Mouse (Mus musculus): ENCODE measurements around the gene Hat1. TPM values are rescaled to one million over a fixed set of nuclear protein-coding genes. Genes with fewer than 3 reads are reported as not detected.

The Hat1 gene
- polyA plus RNA-seq, 1 experiment from 2014 or later = 41.6 TPM

DNA sequence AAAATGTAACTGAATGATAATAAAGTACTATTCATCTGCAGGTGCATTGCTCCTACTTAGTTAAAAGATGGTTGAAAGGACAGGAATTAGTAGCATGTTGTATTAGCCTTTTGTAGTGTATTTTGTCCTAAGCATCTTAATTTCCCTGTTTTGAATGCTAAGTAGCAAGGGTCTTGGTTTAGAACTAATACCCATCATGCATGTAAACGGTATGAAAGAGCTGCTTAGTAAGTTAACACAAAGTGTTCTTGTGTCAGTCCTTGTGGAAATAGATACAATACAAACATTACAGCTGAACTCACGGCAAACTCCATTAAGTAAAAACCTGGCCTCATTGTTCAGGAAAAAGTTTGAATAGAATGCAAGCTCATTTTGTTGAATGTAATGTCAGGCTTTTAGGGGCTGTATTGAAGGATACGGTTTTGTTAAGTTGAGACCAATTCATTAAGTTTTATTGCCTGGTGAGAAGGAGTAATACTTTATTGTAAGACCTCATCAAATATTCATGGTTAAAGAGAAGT lies 30.1 kb downstream of the Hat1 start:
- Histone ChIP-seq H3K9me3 (ENCODE audit: control insufficient read depth, low read length) (no peaks in the 10 kb centered on the region), H3K27me3 (ENCODE audit: control insufficient read depth, insufficient read depth, low read length) (no peaks in the 10 kb centered on the region), H3K36me3 (ENCODE audit: control insufficient read depth, insufficient read depth, low read length) (no peaks in the 10 kb centered on the region), H3K4me2 (ENCODE audit: low read depth, low read length) (no peak overlapping the region), H3K9ac (replicated peaks; ENCODE audit: low read depth, low read length) (no peak overlapping the region), H3K27ac (ENCODE audit: low read depth, low read length) (no peak overlapping the region), H3K4me3 (ENCODE audit: low read depth, low read length) (no peak overlapping the region), H3K4me1 (ENCODE audit: control insufficient read depth, insufficient read depth, low read length) (no peaks in the 10 kb centered on the region)
- ATAC-seq (ENCODE audit: low read depth) = no peak
- WGBS = 25% methylated on average over 3 of the region's 3 CpGs

DNA sequence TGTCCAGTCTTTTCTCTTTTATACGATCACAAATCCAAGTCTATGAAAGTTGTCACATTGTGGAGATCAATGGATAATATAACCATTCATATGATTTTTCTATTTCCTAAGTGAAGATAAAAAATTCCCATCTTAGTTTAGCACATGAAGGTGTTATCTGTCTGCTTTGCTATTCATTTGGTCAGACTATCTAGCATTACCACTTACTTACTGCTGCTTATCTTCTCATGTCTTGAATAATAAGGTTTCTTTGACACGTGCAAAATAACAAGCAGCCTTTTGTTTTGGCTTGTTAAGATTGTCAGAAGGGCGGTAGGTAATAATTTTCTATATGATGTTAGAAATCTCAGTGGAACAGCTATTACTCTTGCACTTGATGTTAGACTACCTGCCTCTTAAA lies 30.6 kb downstream of the Hat1 start:
- Histone ChIP-seq H3K27me3 (ENCODE audit: control insufficient read depth, insufficient read depth, low read length) (no peaks in the 10 kb centered on the region), H3K4me2 (ENCODE audit: low read depth, low read length) (no peak overlapping the region), H3K4me3 (ENCODE audit: low read depth, low read length) (no peak overlapping the region), H3K9me3 (ENCODE audit: control insufficient read depth, low read length) (no peaks in the 10 kb centered on the region), H3K36me3 (ENCODE audit: control insufficient read depth, insufficient read depth, low read length) (no peaks in the 10 kb centered on the region), H3K27ac (ENCODE audit: low read depth, low read length) (no peak overlapping the region), H3K4me1 (ENCODE audit: control insufficient read depth, insufficient read depth, low read length) (no peaks in the 10 kb centered on the region), H3K9ac (replicated peaks; ENCODE audit: low read depth, low read length) (no peak overlapping the region)
- WGBS = 76% methylated on average over 3 of the region's 3 CpGs
- no peak for ATAC-seq (ENCODE audit: low read depth)

DNA sequence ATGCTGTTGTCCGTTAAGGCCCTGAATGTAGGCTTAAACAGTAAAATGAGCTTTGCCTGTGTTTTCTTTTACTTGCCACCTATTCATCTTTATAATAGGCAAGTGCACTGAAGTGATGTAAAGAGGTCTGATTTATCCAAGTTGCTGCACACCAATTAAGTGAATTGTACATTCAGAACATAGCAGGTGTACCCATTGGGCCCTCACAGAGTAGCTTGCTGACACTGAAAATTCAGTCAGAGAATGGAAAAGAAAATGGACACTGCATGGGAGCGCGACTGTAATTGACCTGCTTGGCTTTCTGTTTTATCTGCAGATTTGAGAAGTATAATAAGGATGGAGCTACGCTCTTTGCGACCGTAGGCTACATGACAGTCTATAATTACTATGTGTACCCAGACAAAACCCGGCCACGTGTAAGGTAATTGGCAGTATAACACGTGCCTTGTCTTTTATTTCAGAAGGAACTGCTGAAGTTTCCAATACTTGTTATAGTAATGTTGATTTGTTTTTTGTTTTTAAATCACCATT lies 32.2 kb downstream of the Hat1 start:
- no peak overlapping the region for H3K4me3 ChIP-seq (ENCODE audit: low read depth, low read length)
- no peak overlapping the region for H3K9ac ChIP-seq (replicated peaks; ENCODE audit: low read depth, low read length)
- H3K4me2 ChIP-seq (ENCODE audit: low read depth, low read length) = no peak overlapping the region
- no peaks in the 10 kb centered on the region for H3K9me3 ChIP-seq (ENCODE audit: control insufficient read depth, low read length)
- H3K4me1 ChIP-seq (ENCODE audit: control insufficient read depth, insufficient read depth, low read length) = no peaks in the 10 kb centered on the region
- ATAC-seq (ENCODE audit: low read depth) = no peak
- no peaks in the 10 kb centered on the region for H3K36me3 ChIP-seq (ENCODE audit: control insufficient read depth, insufficient read depth, low read length)
- WGBS = 56% methylated on average over 9 of the region's 9 CpGs
- no peak overlapping the region for H3K27ac ChIP-seq (ENCODE audit: low read depth, low read length)
- no peaks in the 10 kb centered on the region for H3K27me3 ChIP-seq (ENCODE audit: control insufficient read depth, insufficient read depth, low read length)

DNA sequence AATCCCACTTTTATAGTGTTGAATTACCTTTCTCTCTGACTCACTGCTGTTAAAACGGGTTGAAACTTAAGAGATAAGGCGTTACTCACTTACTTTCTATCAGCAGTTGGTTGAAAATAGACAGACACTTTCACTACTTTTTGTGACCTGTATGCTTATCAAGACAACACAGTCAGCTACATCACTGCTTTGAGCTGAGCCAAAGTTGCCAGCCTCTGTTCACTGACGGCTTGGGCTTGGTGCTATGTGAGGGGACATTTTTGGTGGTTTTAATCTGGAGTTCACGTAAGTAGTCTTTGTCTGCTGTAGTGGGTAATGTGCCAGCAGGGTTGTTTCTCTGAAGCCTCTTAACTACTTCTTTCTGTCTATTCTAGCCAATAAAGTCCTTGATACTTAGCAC lies 35.8 kb downstream of the Hat1 start:
- Histone ChIP-seq H3K4me3 (ENCODE audit: low read depth, low read length) (no peak overlapping the region), H3K4me1 (ENCODE audit: control insufficient read depth, insufficient read depth, low read length) (no peaks in the 10 kb centered on the region), H3K36me3 (ENCODE audit: control insufficient read depth, insufficient read depth, low read length) (no peaks in the 10 kb centered on the region), H3K27ac (ENCODE audit: low read depth, low read length) (no peak overlapping the region), H3K9ac (replicated peaks; ENCODE audit: low read depth, low read length) (no peak overlapping the region), H3K4me2 (ENCODE audit: low read depth, low read length) (no peak overlapping the region), H3K27me3 (ENCODE audit: control insufficient read depth, insufficient read depth, low read length) (no peaks in the 10 kb centered on the region), H3K9me3 (ENCODE audit: control insufficient read depth, low read length) (no peaks in the 10 kb centered on the region)
- ATAC-seq (ENCODE audit: low read depth) = no peak
- 85% methylated on average over 4 of the region's 4 CpGs for WGBS

DNA sequence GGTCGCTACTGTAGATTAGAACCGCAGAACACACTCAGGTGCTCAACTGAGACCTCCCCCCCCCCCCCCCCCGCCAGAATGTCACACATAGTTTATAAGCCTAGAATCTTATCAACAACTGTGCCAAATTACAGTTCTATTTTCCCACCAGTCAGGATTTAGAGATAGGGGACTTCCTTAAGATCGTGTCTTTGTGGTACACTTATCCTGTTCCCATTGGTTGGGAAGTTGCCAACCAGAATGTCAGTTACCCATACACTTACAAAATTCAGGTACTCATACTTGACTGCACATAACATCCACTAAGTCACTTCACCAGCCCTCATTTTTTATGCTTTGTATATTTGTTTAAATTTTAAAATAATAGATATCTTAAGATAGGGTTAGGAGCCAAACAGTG lies 46.7 kb downstream of the Hat1 start:
- H3K27me3 ChIP-seq (ENCODE audit: control insufficient read depth, insufficient read depth, low read length) = no peaks in the 10 kb centered on the region
- no peak for ATAC-seq (ENCODE audit: low read depth)
- no peak overlapping the region for H3K9ac ChIP-seq (replicated peaks; ENCODE audit: low read depth, low read length)
- no peak overlapping the region for H3K4me3 ChIP-seq (ENCODE audit: low read depth, low read length)
- H3K36me3 ChIP-seq (ENCODE audit: control insufficient read depth, insufficient read depth, low read length) = peaks cover 3% of the 10 kb centered on the region; the same call in 1 of the 2 replicates
- H3K4me1 ChIP-seq (ENCODE audit: control insufficient read depth, insufficient read depth, low read length) = no peaks in the 10 kb centered on the region
- H3K4me2 ChIP-seq (ENCODE audit: low read depth, low read length) = no peak overlapping the region
- no peaks in the 10 kb centered on the region for H3K9me3 ChIP-seq (ENCODE audit: control insufficient read depth, low read length)
- WGBS = 83% methylated on average over 4 of the region's 4 CpGs
- H3K27ac ChIP-seq (ENCODE audit: low read depth, low read length) = no peak overlapping the region

DNA sequence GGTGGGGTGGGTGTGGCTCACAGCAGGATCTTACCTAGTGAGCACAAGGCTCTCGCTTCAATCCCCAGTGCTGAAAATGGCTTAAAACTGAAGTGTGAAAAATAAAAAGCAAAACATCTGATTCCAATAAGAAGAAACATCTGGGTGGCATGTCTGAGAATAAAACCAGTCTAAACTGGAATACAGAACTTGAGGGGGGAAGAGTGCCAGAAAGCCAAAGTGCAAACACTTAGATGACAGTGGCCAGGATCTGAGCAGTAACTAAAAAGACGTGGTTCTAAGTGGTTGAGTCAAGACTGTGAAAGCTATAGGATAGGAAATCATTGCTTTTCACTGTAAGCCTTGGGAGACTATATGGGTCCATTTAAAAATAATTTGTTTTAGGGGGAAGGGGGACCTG lies 54.6 kb downstream of the Hat1 start:
- H3K4me2 ChIP-seq (ENCODE audit: low read depth, low read length) = no peak overlapping the region
- no peaks in the 10 kb centered on the region for H3K9me3 ChIP-seq (ENCODE audit: control insufficient read depth, low read length)
- no peak overlapping the region for H3K9ac ChIP-seq (replicated peaks; ENCODE audit: low read depth, low read length)
- H3K36me3 ChIP-seq (ENCODE audit: control insufficient read depth, insufficient read depth, low read length) = no peaks in the 10 kb centered on the region
- no peaks in the 10 kb centered on the region for H3K4me1 ChIP-seq (ENCODE audit: control insufficient read depth, insufficient read depth, low read length)
- no peak overlapping the region for H3K4me3 ChIP-seq (ENCODE audit: low read depth, low read length)
- ATAC-seq (ENCODE audit: low read depth) = no peak
- 44% methylated on average over 2 of the region's 2 CpGs for WGBS
- no peak overlapping the region for H3K27ac ChIP-seq (ENCODE audit: low read depth, low read length)
- no peaks in the 10 kb centered on the region for H3K27me3 ChIP-seq (ENCODE audit: control insufficient read depth, insufficient read depth, low read length)

DNA sequence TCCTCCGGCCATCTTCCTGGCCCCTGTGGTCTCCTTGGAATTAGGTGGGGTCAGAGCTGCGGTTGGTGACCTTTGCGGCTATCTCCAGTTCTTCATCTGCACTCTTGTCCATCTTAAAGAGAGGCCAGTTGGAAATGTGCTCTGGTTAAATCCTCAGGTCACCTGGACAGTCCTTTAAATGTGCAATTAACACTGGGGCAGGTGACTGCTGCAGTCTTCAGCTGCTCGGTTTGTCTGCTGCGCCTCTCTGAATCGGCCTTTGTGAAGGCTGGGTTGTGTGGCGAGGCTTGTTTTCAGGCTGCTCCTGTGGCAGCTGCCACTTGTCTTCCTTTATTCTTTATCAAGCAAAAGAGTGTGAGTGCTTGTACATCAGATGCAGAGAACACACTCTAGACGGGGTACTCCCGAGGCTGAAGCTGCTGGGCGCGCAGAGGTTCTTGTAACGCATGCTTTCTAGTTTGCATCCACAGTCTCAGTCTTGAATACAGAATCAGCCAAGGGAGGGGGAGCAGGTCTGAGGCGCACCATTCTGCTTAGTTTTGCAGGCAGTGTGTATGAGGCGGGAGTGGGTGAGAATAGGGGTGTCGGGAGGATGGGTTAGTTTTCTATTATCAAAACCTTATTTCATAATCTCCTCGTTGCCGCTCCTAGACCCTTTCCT lies 56.9 kb downstream of the Hat1 start:
- Histone ChIP-seq H3K4me3 (ENCODE audit: low read depth, low read length) (no peak overlapping the region), H3K4me1 (ENCODE audit: control insufficient read depth, insufficient read depth, low read length) (no peaks in the 10 kb centered on the region), H3K9me3 (ENCODE audit: control insufficient read depth, low read length) (no peaks in the 10 kb centered on the region), H3K36me3 (ENCODE audit: control insufficient read depth, insufficient read depth, low read length) (no peaks in the 10 kb centered on the region), H3K27me3 (ENCODE audit: control insufficient read depth, insufficient read depth, low read length) (no peaks in the 10 kb centered on the region), H3K27ac (ENCODE audit: low read depth, low read length) (no peak overlapping the region), H3K9ac (replicated peaks; ENCODE audit: low read depth, low read length) (no peak overlapping the region), H3K4me2 (ENCODE audit: low read depth, low read length) (no peak overlapping the region)
- ATAC-seq (ENCODE audit: low read depth) = no peak
- 52% methylated on average over 17 of the region's 17 CpGs for WGBS

DNA sequence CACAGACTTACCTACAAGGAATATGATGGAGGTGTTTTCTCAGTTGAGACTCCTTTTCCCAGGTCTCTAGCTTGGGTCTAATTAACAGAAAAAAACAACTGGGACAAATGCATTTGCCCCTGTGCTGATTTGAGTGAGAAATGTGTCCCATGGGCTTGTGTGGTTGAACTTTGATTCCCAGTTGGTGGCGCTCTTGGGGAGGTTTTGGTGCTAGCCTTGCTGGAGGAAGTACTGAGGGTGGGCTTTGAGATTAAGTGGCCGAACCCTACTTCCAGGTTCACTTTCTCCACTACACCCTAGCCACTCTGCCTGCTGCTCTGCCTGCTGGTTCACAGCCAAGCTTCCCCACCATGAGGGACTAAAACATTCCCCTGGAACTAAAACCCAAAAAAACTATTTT lies 60.8 kb downstream of the Hat1 start:
- no peak for ATAC-seq (ENCODE audit: low read depth)
- Histone ChIP-seq H3K4me3 (ENCODE audit: low read depth, low read length) (no peak overlapping the region), H3K4me2 (ENCODE audit: low read depth, low read length) (no peak overlapping the region), H3K36me3 (ENCODE audit: control insufficient read depth, insufficient read depth, low read length) (no peaks in the 10 kb centered on the region), H3K27me3 (ENCODE audit: control insufficient read depth, insufficient read depth, low read length) (0 out of 2 replicates have a peak, but pooled peaks cover 3% of the 10 kb centered on the region), H3K9ac (replicated peaks; ENCODE audit: low read depth, low read length) (no peak overlapping the region), H3K4me1 (ENCODE audit: control insufficient read depth, insufficient read depth, low read length) (no peaks in the 10 kb centered on the region), H3K27ac (ENCODE audit: low read depth, low read length) (no peak overlapping the region), H3K9me3 (ENCODE audit: control insufficient read depth, low read length) (no peaks in the 10 kb centered on the region)
- 14% methylated on average over 2 of the region's 2 CpGs for WGBS

DNA sequence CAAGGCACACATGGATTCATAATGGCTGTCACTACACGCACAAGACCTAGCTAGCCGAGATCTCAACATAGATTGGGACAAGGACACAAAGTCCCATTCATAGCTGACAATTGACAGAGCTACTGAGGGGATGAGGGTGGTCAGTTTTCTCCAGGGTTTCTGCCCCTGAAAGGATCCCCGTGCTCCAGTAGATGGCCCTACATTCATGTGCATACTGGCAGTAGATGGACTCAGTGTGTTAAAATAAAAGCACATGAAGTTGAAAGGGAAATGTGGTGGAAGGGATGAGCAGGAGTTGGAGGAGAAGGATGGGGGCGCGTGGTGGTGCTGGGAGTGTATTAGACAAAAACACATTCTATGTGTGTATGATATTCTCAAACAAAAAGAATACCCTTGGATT lies 63.0 kb downstream of the Hat1 start:
- H3K27ac ChIP-seq (ENCODE audit: low read depth, low read length) = no peak overlapping the region
- no peak overlapping the region for H3K4me2 ChIP-seq (ENCODE audit: low read depth, low read length)
- H3K9ac ChIP-seq (replicated peaks; ENCODE audit: low read depth, low read length) = no peak overlapping the region
- H3K4me1 ChIP-seq (ENCODE audit: control insufficient read depth, insufficient read depth, low read length) = no peaks in the 10 kb centered on the region
- 0 out of 2 replicates have a peak, but pooled peaks cover 3% of the 10 kb centered on the region for H3K27me3 ChIP-seq (ENCODE audit: control insufficient read depth, insufficient read depth, low read length)
- 62% methylated on average over 5 of the region's 5 CpGs for WGBS
- H3K4me3 ChIP-seq (ENCODE audit: low read depth, low read length) = no peak overlapping the region
- H3K36me3 ChIP-seq (ENCODE audit: control insufficient read depth, insufficient read depth, low read length) = no peaks in the 10 kb centered on the region
- H3K9me3 ChIP-seq (ENCODE audit: control insufficient read depth, low read length) = no peaks in the 10 kb centered on the region
- no peak for ATAC-seq (ENCODE audit: low read depth)

Measured in neural tube, embryonic 14.5 days (tissue).